Mouse (Mus musculus): Measurements from ENCODE around the gene Atp4a. TPM values are rescaled to one million over a fixed set of nuclear protein-coding genes. Genes with fewer than 3 reads are reported as not detected.

Gene Atp4a
- polyA plus RNA-seq, 1 experiment from 2014 or later = 0.84 TPM

DNA sequence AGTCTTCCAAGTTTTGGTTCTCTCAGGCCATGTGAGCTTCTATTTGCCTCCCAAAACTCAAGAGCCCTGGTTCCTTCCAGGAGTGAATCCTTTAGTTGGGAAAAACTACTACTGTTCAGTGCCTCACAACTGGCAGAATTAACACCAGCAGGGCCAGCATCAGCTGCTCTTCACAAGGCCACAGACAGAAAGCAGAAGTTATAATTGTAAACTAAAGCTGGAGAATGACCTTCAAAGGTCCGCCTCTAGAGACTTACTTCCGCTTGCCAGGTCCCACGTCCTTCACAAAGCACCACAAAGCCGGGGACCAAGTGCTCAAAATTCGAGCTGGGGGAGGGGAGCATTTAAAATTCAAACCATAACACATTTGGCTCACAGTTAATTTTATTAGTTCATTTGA is 13.9 kb upstream of the Atp4a start:
- Histone ChIP-seq H3K27ac (ENCODE audit: low read depth, low read length) (no peak overlapping the region), H3K4me1 (ENCODE audit: control insufficient read depth, insufficient read depth, low read length) (no peaks in the 10 kb centered on the region), H3K4me2 (ENCODE audit: low read length) (no peak overlapping the region), H3K9me3 (replicated peaks; ENCODE audit: control insufficient read depth, low read length) (no peaks in the 10 kb centered on the region), H3K36me3 (ENCODE audit: control insufficient read depth, insufficient read depth, low read length) (no peaks in the 10 kb centered on the region), H3K4me3 (ENCODE audit: low read depth, low read length) (no peak overlapping the region), H3K27me3 (replicated peaks; ENCODE audit: control insufficient read depth, insufficient read depth, low read length) (no peaks in the 10 kb centered on the region), H3K9ac (ENCODE audit: low read length) (no peak overlapping the region)
- ATAC-seq (no peak), DNase-seq (ENCODE audit: low spot score) (no peak)
- 78% methylated on average over 5 of the region's 5 CpGs for WGBS

- H3K27me3 ChIP-seq (replicated peaks; ENCODE audit: control insufficient read depth, insufficient read depth, low read length) = no peaks in the 10 kb centered on the region
- WGBS = 35% methylated on average over 9 of the region's 9 CpGs
- H3K4me1 ChIP-seq (ENCODE audit: control insufficient read depth, insufficient read depth, low read length) = no peaks in the 10 kb centered on the region
- H3K4me3 ChIP-seq (ENCODE audit: low read depth, low read length) = no peak within 1 kb of the TSS
- ATAC-seq (no peak), DNase-seq (ENCODE audit: low spot score) (peak; percentile 37)
- no peak within 1 kb of the TSS for H3K4me2 ChIP-seq (ENCODE audit: low read length)
- H3K9ac ChIP-seq (ENCODE audit: low read length) = no peak within 1 kb of the TSS
- H3K27ac ChIP-seq (ENCODE audit: low read depth, low read length) = no peak within 1 kb of the TSS
- no peaks in the 10 kb centered on the region for H3K9me3 ChIP-seq (replicated peaks; ENCODE audit: control insufficient read depth, low read length)
- no peaks in the 10 kb centered on the region for H3K36me3 ChIP-seq (ENCODE audit: control insufficient read depth, insufficient read depth, low read length)
Observed at GRCm38 (mm10) chr7:30698589-30698988, 13.4 kb upstream of the Atp4a start, which contains the start of gene 2200002J24Rik. 2200002J24Rik (plus strand) TSS chr7:30698926.

- H3K27me3 ChIP-seq (replicated peaks; ENCODE audit: control insufficient read depth, insufficient read depth, low read length) = no peaks in the 10 kb centered on the region
- DNase-seq (ENCODE audit: low spot score) (no peak), ATAC-seq (no peak)
- no peaks in the 10 kb centered on the region for H3K9me3 ChIP-seq (replicated peaks; ENCODE audit: control insufficient read depth, low read length)
- H3K4me2 ChIP-seq (ENCODE audit: low read length) = no peak overlapping the region
- H3K4me3 ChIP-seq (ENCODE audit: low read depth, low read length) = no peak overlapping the region
- H3K9ac ChIP-seq (ENCODE audit: low read length) = no peak overlapping the region
- no peaks in the 10 kb centered on the region for H3K4me1 ChIP-seq (ENCODE audit: control insufficient read depth, insufficient read depth, low read length)
- no peaks in the 10 kb centered on the region for H3K36me3 ChIP-seq (ENCODE audit: control insufficient read depth, insufficient read depth, low read length)
- WGBS = 84% methylated on average over 8 of the region's 8 CpGs
- H3K27ac ChIP-seq (ENCODE audit: low read depth, low read length) = no peak overlapping the region
Observed at GRCm38 (mm10) chr7:30706214-30706882, 5.7 kb upstream of the Atp4a start.

DNA sequence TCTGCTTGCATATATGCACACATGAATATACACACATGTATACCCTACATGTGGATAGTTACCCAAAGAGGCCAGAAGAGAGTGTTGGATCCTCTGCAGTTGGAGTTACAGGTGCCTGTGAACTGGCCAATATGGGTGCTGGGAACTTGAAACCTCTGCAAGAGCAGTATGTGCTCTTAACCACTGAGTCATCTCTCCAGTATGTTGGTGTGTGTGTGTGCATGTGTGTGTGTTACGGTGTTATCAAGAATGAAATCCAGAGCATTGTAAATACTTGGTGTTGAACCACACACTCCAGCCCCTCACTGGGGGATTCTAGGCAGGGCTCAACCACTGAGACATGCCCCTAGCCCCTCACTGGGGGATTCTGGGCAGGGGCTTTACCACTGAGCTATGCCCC is 4.6 kb upstream of the Atp4a start:
- Histone ChIP-seq H3K27me3 (replicated peaks; ENCODE audit: control insufficient read depth, insufficient read depth, low read length) (no peaks in the 10 kb centered on the region), H3K36me3 (ENCODE audit: control insufficient read depth, insufficient read depth, low read length) (no peaks in the 10 kb centered on the region), H3K9ac (ENCODE audit: low read length) (no peak overlapping the region), H3K4me2 (ENCODE audit: low read length) (no peak overlapping the region), H3K27ac (ENCODE audit: low read depth, low read length) (no peak overlapping the region), H3K4me1 (ENCODE audit: control insufficient read depth, insufficient read depth, low read length) (no peaks in the 10 kb centered on the region), H3K4me3 (ENCODE audit: low read depth, low read length) (no peak overlapping the region), H3K9me3 (replicated peaks; ENCODE audit: control insufficient read depth, low read length) (no peaks in the 10 kb centered on the region)
- DNase-seq (ENCODE audit: low spot score) (no peak), ATAC-seq (no peak)
- WGBS = 84% methylated on average over 1 of the region's 1 CpGs

DNA sequence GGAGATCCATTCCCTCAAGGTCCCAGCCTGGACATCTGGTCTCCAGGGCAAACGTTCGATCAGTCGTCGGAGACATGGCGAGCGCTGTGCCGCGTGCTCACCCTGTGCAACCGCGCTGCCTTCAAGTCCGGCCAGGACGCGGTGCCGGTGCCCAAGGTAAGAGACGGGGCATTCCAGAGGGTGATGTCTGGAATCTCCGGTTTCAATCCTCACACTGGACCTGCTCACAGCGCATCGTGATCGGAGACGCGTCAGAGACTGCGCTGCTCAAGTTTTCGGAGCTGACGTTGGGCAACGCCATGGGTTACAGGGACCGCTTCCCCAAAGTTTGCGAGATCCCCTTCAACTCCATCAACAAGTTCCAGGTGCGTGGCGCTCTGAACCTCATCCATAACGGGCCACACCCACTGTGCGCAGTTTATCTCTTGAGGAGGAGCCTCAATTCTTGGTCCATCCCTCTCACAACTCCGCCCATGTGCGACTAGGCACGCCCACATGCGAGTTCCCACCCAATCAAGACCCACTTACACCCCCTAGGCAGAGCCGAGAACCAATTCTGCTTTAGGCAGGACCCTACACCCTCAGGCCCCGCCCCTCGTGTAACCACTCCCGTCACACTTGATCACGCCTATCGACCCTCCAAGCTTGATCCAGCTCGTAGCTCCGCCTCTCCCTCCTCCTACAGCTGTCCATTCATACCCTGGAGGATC is 5.2 kb downstream of the Atp4a start:
- Histone ChIP-seq H3K4me1 (ENCODE audit: control insufficient read depth, insufficient read depth, low read length) (peaks cover 4% of the 10 kb centered on the region), H3K9ac (ENCODE audit: low read length) (peak overlapping the region; percentile 29; the same call in 1 of the 2 replicates), H3K9me3 (replicated peaks; ENCODE audit: control insufficient read depth, low read length) (no peaks in the 10 kb centered on the region), H3K4me2 (ENCODE audit: low read length) (peak overlapping the region; percentile 56), H3K36me3 (ENCODE audit: control insufficient read depth, insufficient read depth, low read length) (no peaks in the 10 kb centered on the region), H3K27me3 (replicated peaks; ENCODE audit: control insufficient read depth, insufficient read depth, low read length) (peaks cover 11% of the 10 kb centered on the region), H3K27ac (ENCODE audit: low read depth, low read length) (no peak overlapping the region), H3K4me3 (ENCODE audit: low read depth, low read length) (peak overlapping the region; percentile 22)
- peak; percentile 89 for DNase-seq (ENCODE audit: low spot score)
- ATAC-seq = peak; percentile 89
- WGBS = 1% methylated on average over 43 of the region's 43 CpGs

- no peak for DNase-seq (ENCODE audit: low spot score)
- no peak overlapping the region for H3K27ac ChIP-seq (ENCODE audit: low read depth, low read length)
- peak overlapping the region; percentile 29; the same call in 1 of the 2 replicates for H3K9ac ChIP-seq (ENCODE audit: low read length)
- H3K4me1 ChIP-seq (ENCODE audit: control insufficient read depth, insufficient read depth, low read length) = peaks cover 4% of the 10 kb centered on the region
- H3K36me3 ChIP-seq (ENCODE audit: control insufficient read depth, insufficient read depth, low read length) = no peaks in the 10 kb centered on the region
- WGBS = 7% methylated on average over 14 of the region's 14 CpGs
- peak overlapping the region; percentile 22 for H3K4me3 ChIP-seq (ENCODE audit: low read depth, low read length)
- peak overlapping the region; percentile 56 for H3K4me2 ChIP-seq (ENCODE audit: low read length)
- peaks cover 11% of the 10 kb centered on the region for H3K27me3 ChIP-seq (replicated peaks; ENCODE audit: control insufficient read depth, insufficient read depth, low read length)
- ATAC-seq = no peak
- no peaks in the 10 kb centered on the region for H3K9me3 ChIP-seq (replicated peaks; ENCODE audit: control insufficient read depth, low read length)
Observed at GRCm38 (mm10) chr7:30717716-30718046, 5.7 kb downstream of the Atp4a start.

GRCm38 (mm10) chr7:30719669-30720068 is 7.7 kb downstream of the Atp4a start:
- no peaks in the 10 kb centered on the region for H3K9me3 ChIP-seq (replicated peaks; ENCODE audit: control insufficient read depth, low read length)
- ATAC-seq (no peak), DNase-seq (ENCODE audit: low spot score) (no peak)
- no peak overlapping the region for H3K27ac ChIP-seq (ENCODE audit: low read depth, low read length)
- H3K9ac ChIP-seq (ENCODE audit: low read length) = no peak overlapping the region
- 95% methylated on average over 5 of the region's 5 CpGs for WGBS
- H3K36me3 ChIP-seq (ENCODE audit: control insufficient read depth, insufficient read depth, low read length) = no peaks in the 10 kb centered on the region
- H3K4me3 ChIP-seq (ENCODE audit: low read depth, low read length) = no peak overlapping the region
- peaks cover 11% of the 10 kb centered on the region for H3K27me3 ChIP-seq (replicated peaks; ENCODE audit: control insufficient read depth, insufficient read depth, low read length)
- H3K4me1 ChIP-seq (ENCODE audit: control insufficient read depth, insufficient read depth, low read length) = peaks cover 4% of the 10 kb centered on the region
- H3K4me2 ChIP-seq (ENCODE audit: low read length) = no peak overlapping the region

DNA sequence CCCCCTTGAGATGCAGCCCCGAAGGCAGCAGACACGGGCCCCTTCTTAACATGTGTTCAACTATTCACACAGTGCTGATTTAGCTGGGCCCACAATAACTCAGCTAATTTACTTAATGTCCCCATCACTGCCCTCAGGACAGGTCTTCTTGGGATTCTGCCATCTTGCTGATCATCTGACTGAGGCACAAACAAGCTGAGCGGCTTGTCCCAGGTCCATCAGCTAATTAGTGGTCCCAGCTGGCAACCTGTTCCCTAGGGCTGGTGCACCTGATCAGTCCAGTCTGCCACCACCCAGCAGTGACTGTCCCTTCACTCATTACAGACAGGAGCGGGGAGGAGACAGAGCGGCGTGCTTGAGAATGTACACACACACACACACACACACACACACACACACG is 9.3 kb downstream of the Atp4a start:
- 51% methylated on average over 7 of the region's 7 CpGs for WGBS
- peak; percentile 51 for DNase-seq (ENCODE audit: low spot score)
- H3K27ac ChIP-seq (ENCODE audit: low read depth, low read length) = no peak overlapping the region

DNA sequence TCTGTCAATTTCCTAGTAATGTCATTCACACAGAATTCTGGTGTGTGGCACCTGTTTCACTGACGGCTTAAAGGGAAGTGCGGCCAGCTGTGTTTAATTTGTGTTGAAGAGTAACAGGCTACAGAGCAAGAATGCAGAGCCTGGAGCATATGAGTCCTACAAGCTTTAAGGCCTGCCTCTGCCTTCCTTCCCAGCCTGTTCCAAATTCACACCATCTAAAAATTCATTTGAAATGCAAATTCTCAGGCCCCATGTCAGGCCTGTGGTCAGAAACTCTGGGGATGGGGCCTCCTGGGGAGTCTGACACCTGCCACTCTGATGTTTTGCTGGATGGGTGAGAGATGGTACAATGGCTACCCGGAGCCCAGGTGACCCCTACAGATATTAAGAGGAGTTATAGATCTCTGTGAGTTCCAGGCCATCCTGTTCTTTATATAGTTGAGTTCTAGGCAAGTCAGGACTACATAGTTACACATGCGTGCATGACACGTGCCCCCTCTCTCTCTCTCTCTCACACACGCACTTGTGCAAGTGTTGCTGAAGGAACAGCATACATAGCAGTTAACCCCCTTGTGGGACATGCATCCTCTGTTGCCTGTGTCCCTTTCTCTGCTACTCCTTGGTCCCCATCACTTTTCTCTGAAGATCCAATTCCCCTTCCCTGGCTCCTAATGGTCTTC is 11.4 kb downstream of the Atp4a start:
- Histone ChIP-seq H3K4me3 (ENCODE audit: low read depth, low read length) (no peak overlapping the region), H3K4me1 (ENCODE audit: control insufficient read depth, insufficient read depth, low read length) (peaks cover 4% of the 10 kb centered on the region; the same call in 1 of the 2 replicates), H3K9me3 (replicated peaks; ENCODE audit: control insufficient read depth, low read length) (no peaks in the 10 kb centered on the region), H3K9ac (ENCODE audit: low read length) (no peak overlapping the region), H3K27me3 (replicated peaks; ENCODE audit: control insufficient read depth, insufficient read depth, low read length) (no peaks in the 10 kb centered on the region), H3K4me2 (ENCODE audit: low read length) (no peak overlapping the region), H3K27ac (ENCODE audit: low read depth, low read length) (no peak overlapping the region), H3K36me3 (ENCODE audit: control insufficient read depth, insufficient read depth, low read length) (peaks cover 8% of the 10 kb centered on the region)
- 72% methylated on average over 6 of the region's 6 CpGs for WGBS
- DNase-seq (ENCODE audit: low spot score) (no peak), ATAC-seq (no peak)

More for the DNA sequence above, 9.3 kb downstream of the Atp4a start:
- no peak overlapping the region for H3K4me3 ChIP-seq (ENCODE audit: low read depth, low read length)
- H3K4me2 ChIP-seq (ENCODE audit: low read length) = no peak overlapping the region
- peaks cover 4% of the 10 kb centered on the region for H3K4me1 ChIP-seq (ENCODE audit: control insufficient read depth, insufficient read depth, low read length)
- no peak for ATAC-seq
- peaks cover 11% of the 10 kb centered on the region for H3K27me3 ChIP-seq (replicated peaks; ENCODE audit: control insufficient read depth, insufficient read depth, low read length)
- H3K9ac ChIP-seq (ENCODE audit: low read length) = no peak overlapping the region
- peaks cover under 1% of the 10 kb centered on the region; the same call in 1 of the 2 replicates for H3K36me3 ChIP-seq (ENCODE audit: control insufficient read depth, insufficient read depth, low read length)
- no peaks in the 10 kb centered on the region for H3K9me3 ChIP-seq (replicated peaks; ENCODE audit: control insufficient read depth, low read length)
